Mouse (Mus musculus) thymus, postnatal 14 days (tissue): Measurements from ENCODE around the gene Plppr3.

Source experiments
- DNase-seq: peaks from one replicate; pipeline ENCODE4 v3.0.0; 2021

Gene Plppr3

DNA sequence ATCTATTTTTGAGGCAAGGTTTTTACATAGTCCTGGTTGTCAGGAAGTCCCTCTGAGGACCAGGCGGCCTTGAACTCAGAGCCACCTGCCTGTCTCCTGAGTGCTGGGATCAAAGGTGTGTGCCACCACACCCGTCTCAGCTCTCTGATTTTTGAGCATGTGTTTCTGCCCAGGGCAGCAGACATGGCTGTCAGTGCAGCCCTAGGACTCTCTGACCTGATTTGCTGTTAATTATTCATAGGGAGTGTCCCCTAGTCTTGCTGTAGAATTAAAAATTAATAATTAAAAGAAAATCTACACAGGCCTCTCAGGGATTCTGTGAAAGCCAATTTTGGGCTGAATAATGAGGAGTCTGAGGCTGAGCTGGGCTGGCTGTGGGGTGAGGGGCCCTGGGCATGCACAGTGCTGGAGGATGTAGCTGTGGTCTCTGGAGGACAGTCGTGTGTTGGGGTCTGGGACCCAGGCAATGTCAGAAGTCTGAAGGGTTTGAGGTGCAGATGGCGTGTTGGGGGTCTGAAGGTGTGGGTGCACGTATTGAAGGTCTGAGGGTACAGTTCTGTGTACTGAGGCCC, 60.1 kb downstream of the Plppr3 start:
- no peak for DNase-seq

DNA sequence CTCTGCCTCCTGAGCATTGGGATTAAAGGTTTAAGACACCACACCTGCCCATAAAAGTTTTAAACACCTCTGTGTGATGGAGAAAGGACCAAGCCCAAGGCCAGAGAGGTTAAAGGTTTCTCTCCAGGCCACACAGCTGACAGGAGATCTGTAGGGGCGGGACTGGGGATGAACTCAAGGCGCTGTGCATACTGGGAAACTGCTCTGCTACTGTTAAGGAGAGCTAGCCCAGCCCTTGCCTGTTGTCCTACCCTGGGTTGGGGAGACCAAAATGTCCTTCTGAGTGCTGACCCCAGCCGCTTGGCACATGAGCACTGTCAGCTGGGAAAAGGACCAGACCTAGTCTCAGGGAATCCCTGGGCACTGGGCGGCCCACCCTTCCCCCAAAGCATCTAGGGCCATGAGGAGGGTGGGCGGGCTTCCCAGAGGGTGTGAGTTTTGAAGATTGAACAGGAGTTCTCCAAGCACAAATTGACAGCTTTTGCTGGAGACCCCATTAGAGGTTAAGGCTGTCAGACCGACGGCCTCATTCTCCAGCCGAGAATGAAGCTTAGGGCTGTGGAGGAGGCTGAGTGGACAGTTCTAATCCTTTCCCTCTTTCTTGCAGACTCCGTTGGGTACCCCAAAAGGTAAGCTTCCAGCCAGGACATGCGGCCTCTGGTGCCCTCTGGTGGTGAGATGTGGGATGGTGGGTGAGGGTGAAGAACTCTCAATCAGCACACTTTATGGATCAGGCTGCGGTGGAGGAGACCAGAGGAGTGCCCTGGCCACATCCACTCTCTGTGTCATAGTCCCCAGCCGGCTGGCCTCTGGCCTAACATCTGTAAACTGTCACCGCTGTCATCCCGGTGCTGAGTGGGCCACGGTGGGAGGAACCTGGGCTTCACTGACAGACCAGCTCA, 62.4 kb downstream of the Plppr3 start:
- DNase-seq = peak; percentile 91
